Mouse (Mus musculus): Measurements from ENCODE around the gene Pygl. TPM values are rescaled to one million over a fixed set of nuclear protein-coding genes. Genes with fewer than 3 reads are reported as not detected.
"Not testable (repeated sequence)": the region's sequence is repeated elsewhere in the genome, so short reads cannot be mapped to it uniquely, and the experiment has no call there.

Gene Pygl
- polyA plus RNA-seq, 1 experiment from 2014 or later = 8.9 TPM

DNA sequence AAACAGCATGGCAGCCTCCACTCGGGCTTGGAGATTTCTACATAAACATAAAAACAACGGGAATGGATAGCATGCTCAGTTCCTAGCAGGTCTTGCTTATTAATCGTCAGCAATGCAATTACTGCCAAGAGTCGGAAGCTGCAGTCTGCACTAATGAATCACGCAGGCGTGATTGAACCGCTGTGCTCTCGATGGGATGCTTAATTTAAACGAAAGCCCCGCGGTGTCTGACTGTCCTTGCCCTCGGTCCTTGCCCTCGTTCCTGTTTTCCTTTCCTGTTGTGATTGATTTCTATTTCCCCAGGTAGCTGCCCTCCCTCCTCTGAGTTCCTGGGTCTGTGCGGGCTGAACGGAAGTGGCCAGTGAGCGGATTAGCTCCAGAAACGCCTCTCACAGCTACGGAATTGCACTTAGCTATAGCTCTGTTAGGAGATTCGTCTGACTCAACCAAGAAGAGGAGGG lies 39.0 kb downstream of the Pygl start:
- Histone ChIP-seq H3K4me2 (ENCODE audit: low read length) (peak overlapping the region; percentile 44), H3K27ac (ENCODE audit: low read length) (peak overlapping the region; percentile 9), H3K4me3 (ENCODE audit: low read depth, low read length) (peak overlapping the region; percentile 33), H3K27me3 (ENCODE audit: control insufficient read depth, insufficient read depth, low read depth, low read length) (no peaks in the 10 kb centered on the region), H3K9ac (ENCODE audit: low read depth, low read length) (peak overlapping the region; percentile 32), H3K9me3 (replicated peaks; ENCODE audit: control insufficient read depth, low read length, poor library complexity, severe bottlenecking) (no peaks in the 10 kb centered on the region), H3K4me1 (ENCODE audit: control insufficient read depth, insufficient read depth, low read length) (no peaks in the 10 kb centered on the region), H3K36me3 (ENCODE audit: control insufficient read depth, insufficient read depth, low read length) (no peaks in the 10 kb centered on the region)
- WGBS = 20% methylated on average over 19 of the region's 19 CpGs
- ATAC-seq = peak; percentile 78

DNA sequence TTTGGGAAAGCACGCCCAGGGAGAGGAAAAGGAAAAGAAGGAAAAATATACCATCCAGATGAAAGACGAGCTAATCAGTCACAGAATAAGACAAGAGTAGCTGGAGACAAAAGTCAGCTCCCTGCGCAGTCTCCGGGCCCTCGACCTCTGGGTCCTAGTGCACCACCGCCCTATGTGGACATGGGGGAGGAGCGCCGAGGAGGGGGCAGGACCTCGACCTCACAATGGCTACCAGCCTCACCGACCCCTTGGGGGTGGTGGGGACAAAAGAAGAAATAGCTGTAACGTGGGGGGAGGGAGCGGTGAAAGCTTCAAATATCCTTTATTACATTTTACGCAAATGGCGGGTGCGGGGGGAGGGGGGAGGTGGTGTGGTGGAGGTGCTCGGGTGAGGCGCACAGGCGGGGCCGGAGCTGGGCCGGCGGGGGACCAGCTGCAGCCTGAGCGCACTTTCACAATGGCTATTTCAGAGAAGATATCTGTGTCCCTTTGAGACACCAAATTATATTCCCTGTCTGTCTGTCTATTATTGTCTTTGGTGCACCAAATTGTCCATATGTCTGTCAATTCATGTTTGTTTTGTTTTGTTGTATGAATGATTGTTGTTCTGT lies 47.0 kb downstream of the Pygl start:
- H3K27ac ChIP-seq (ENCODE audit: low read length) = peak overlapping the region; percentile 22; the same call in 1 of the 2 replicates
- no peaks in the 10 kb centered on the region for H3K36me3 ChIP-seq (ENCODE audit: control insufficient read depth, insufficient read depth, low read length)
- H3K4me3 ChIP-seq (ENCODE audit: low read depth, low read length) = peak overlapping the region; percentile 26
- ATAC-seq = peak; percentile 71; the same call in 1 of the 2 replicates
- no peak overlapping the region for H3K9ac ChIP-seq (ENCODE audit: low read depth, low read length)
- H3K4me2 ChIP-seq (ENCODE audit: low read length) = no peak overlapping the region
- H3K27me3 ChIP-seq (ENCODE audit: control insufficient read depth, insufficient read depth, low read depth, low read length) = no peaks in the 10 kb centered on the region
- no peaks in the 10 kb centered on the region for H3K9me3 ChIP-seq (replicated peaks; ENCODE audit: control insufficient read depth, low read length, poor library complexity, severe bottlenecking)
- H3K4me1 ChIP-seq (ENCODE audit: control insufficient read depth, insufficient read depth, low read length) = no peaks in the 10 kb centered on the region
- 77% methylated on average over 22 of the region's 22 CpGs for WGBS

DNA sequence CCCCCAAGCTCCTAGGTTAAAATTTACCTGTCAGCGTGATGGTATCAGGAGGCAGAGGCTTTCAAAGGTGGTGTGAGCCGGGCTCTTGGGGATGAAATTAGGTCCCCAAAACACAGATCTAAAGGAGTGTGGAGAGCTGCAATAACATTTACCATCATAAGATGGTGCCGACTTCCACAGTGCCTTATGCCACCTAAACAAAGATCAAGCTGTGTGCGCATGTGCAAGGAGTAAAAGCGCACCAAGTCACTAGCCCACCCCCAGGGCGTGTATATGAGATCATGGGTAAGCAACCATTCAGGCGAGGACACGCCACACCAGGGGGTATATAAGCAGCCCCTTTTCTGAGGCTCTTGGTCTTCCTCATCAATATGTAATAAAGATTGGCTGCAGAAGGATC lies 47.8 kb downstream of the Pygl start:
- H3K9me3 ChIP-seq (replicated peaks; ENCODE audit: control insufficient read depth, low read length, poor library complexity, severe bottlenecking); H3K4me2 ChIP-seq (ENCODE audit: low read length); H3K4me1 ChIP-seq (ENCODE audit: control insufficient read depth, insufficient read depth, low read length); ATAC-seq; H3K9ac ChIP-seq (ENCODE audit: low read depth, low read length); H3K27me3 ChIP-seq (ENCODE audit: control insufficient read depth, insufficient read depth, low read depth, low read length); H3K36me3 ChIP-seq (ENCODE audit: control insufficient read depth, insufficient read depth, low read length): not testable (repeated sequence)
- peak overlapping the region; percentile 26 for H3K4me3 ChIP-seq (ENCODE audit: low read depth, low read length)
- 0 out of 2 replicates have a peak overlapping the region, but pooled peaks have one; percentile 22 for H3K27ac ChIP-seq (ENCODE audit: low read length)
- 88% methylated on average over 8 of the region's 8 CpGs for WGBS

DNA sequence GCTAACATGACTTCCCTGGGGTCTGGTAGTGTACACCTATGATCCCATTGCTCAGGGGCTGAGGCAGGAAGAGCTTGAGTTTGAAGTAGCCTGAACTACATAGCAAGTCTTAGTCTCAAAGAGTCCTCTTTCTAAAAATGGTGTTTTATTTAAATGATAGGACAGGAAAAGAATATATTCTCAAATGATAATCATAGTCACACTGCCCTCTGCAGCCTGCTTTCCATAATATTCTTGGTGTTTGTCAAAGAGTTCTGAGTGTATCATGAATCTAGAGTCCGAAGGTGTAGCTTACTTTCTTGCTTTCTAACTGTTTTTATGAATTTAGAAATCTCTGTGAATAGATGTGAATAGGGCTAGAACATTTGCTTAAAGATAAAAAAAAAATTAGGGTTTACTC lies 61.3 kb downstream of the Pygl start:
- Histone ChIP-seq H3K4me3 (ENCODE audit: low read depth, low read length) (no peak overlapping the region), H3K4me2 (ENCODE audit: low read length) (no peak overlapping the region), H3K27ac (ENCODE audit: low read length) (no peak overlapping the region), H3K36me3 (ENCODE audit: control insufficient read depth, insufficient read depth, low read length) (no peaks in the 10 kb centered on the region), H3K9me3 (replicated peaks; ENCODE audit: control insufficient read depth, low read length, poor library complexity, severe bottlenecking) (no peaks in the 10 kb centered on the region), H3K27me3 (ENCODE audit: control insufficient read depth, insufficient read depth, low read depth, low read length) (no peaks in the 10 kb centered on the region), H3K4me1 (ENCODE audit: control insufficient read depth, insufficient read depth, low read length) (no peaks in the 10 kb centered on the region), H3K9ac (ENCODE audit: low read depth, low read length) (no peak overlapping the region)
- ATAC-seq = no peak
- WGBS = 96% methylated on average over 1 of the region's 1 CpGs

DNA sequence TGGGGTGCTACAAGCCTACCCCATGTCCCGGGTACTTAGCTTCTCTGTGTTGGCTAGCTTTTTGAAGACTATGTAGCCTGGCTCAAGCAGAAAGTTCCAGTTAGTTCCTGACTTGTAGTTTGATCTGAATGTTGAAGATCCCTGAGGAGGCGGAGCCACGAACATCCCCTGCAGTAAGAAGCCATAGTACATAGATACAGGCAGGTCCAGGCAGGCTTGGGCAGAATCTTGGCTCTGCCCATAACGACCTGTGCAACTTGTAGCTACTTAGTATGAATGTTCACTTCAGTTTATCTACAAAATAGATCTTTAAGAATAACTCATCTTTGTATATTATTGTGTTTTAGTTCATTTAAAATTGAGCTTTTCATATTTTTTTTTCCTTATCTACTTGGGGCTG lies 63.3 kb downstream of the Pygl start:
- H3K27me3 ChIP-seq (ENCODE audit: control insufficient read depth, insufficient read depth, low read depth, low read length) = no peaks in the 10 kb centered on the region
- H3K36me3 ChIP-seq (ENCODE audit: control insufficient read depth, insufficient read depth, low read length) = no peaks in the 10 kb centered on the region
- no peaks in the 10 kb centered on the region for H3K4me1 ChIP-seq (ENCODE audit: control insufficient read depth, insufficient read depth, low read length)
- H3K27ac ChIP-seq (ENCODE audit: low read length) = no peak overlapping the region
- no peak overlapping the region for H3K9ac ChIP-seq (ENCODE audit: low read depth, low read length)
- no peaks in the 10 kb centered on the region for H3K9me3 ChIP-seq (replicated peaks; ENCODE audit: control insufficient read depth, low read length, poor library complexity, severe bottlenecking)
- ATAC-seq = no peak
- 83% methylated on average over 4 of the region's 4 CpGs for WGBS
- H3K4me3 ChIP-seq (ENCODE audit: low read depth, low read length) = no peak overlapping the region
- H3K4me2 ChIP-seq (ENCODE audit: low read length) = no peak overlapping the region

DNA sequence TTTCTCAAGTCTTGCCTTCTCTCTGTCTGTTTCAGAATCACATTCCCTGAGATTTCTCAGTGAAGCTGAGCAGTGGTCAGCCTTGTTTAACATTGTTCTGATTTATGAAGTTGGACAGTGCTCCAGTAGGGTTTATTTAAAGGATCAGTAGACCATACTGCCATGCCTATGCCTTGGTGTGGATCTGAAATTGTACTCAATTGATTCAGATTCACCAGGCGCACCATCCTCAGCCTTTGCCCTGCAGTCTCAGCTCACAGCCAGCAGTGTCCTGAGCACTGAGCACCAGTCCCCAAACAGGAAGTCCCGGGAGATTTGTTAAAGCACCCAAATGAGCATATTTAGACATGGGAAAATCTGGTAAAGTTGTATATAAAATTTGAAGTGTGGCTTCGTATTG lies 66.5 kb downstream of the Pygl start:
- Histone ChIP-seq H3K36me3 (ENCODE audit: control insufficient read depth, insufficient read depth, low read length) (no peaks in the 10 kb centered on the region), H3K4me1 (ENCODE audit: control insufficient read depth, insufficient read depth, low read length) (no peaks in the 10 kb centered on the region), H3K27me3 (ENCODE audit: control insufficient read depth, insufficient read depth, low read depth, low read length) (no peaks in the 10 kb centered on the region), H3K9me3 (replicated peaks; ENCODE audit: control insufficient read depth, low read length, poor library complexity, severe bottlenecking) (no peaks in the 10 kb centered on the region), H3K4me3 (ENCODE audit: low read depth, low read length) (no peak overlapping the region), H3K9ac (ENCODE audit: low read depth, low read length) (no peak overlapping the region), H3K27ac (ENCODE audit: low read length) (no peak overlapping the region), H3K4me2 (ENCODE audit: low read length) (no peak overlapping the region)
- WGBS = 89% methylated on average over 3 of the region's 3 CpGs
- ATAC-seq = no peak

DNA sequence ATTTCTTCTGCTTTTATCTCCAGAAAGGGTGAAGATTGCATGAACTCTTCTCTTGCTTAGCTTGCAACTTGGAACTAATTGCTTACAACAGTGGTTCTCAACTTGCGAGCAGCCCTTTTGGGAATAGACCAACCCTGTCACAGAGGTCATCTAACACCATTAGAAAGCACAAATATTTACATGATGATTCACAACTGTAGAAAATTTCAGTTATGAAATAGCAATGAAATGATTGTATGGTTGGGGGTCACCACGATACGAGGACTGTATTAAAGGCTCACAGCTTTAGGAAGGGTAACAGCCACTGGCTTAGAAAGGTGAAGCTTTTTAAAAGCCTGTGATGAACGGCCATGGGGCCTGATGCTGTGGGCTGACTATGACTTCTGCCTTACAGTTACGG lies 70.2 kb downstream of the Pygl start:
- H3K4me1 ChIP-seq (ENCODE audit: control insufficient read depth, insufficient read depth, low read length) = no peaks in the 10 kb centered on the region; the same call in 1 of the 2 replicates
- H3K27me3 ChIP-seq (ENCODE audit: control insufficient read depth, insufficient read depth, low read depth, low read length) = no peaks in the 10 kb centered on the region
- ATAC-seq = no peak
- no peak overlapping the region for H3K4me2 ChIP-seq (ENCODE audit: low read length)
- no peaks in the 10 kb centered on the region for H3K36me3 ChIP-seq (ENCODE audit: control insufficient read depth, insufficient read depth, low read length)
- H3K27ac ChIP-seq (ENCODE audit: low read length) = no peak overlapping the region
- no peaks in the 10 kb centered on the region for H3K9me3 ChIP-seq (replicated peaks; ENCODE audit: control insufficient read depth, low read length, poor library complexity, severe bottlenecking)
- no peak overlapping the region for H3K4me3 ChIP-seq (ENCODE audit: low read depth, low read length)
- WGBS = 87% methylated on average over 5 of the region's 5 CpGs
- no peak overlapping the region for H3K9ac ChIP-seq (ENCODE audit: low read depth, low read length)

DNA sequence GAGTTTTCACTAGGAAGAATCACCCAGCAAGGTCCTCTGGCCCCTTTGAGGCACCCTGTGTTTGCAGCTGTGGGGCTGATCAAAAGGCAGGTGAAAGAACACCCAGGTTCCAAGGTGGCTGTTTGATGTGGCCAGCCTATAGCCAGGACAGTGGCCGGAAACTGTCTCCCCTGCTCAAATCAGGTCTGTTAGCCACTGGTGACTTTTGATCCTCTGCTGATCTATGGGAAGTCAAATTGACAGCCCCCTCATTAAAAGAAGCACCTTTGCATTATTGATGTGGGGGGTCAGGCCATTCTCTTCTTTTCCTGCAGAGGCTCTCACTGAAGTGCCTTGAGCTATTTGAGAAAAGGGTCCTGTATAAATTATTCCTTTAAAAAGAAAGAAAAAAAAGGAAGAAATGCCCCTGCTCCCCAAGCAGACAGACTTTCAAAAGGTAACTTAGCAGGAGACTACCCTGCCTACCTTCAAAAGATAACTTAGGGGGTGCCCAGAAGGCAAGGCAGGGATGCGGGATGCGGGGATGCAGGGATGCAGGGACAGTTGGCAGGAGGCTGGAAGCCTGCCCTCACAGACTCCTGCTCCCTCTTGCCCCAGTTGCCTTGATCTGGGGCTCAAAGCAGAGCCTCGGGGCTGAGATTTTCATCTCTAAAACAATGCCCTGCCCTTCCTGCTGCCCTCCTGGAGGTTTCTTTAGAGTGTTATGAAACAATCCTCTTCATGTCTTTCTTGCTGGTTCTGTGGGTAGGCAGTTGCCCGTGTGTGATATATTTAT lies 73.8 kb downstream of the Pygl start:
- no peak overlapping the region for H3K4me3 ChIP-seq (ENCODE audit: low read depth, low read length)
- H3K9ac ChIP-seq (ENCODE audit: low read depth, low read length) = no peak overlapping the region
- H3K36me3 ChIP-seq (ENCODE audit: control insufficient read depth, insufficient read depth, low read length) = no peaks in the 10 kb centered on the region
- ATAC-seq = peak; percentile 59; the same call in 1 of the 2 replicates
- peaks cover 6% of the 10 kb centered on the region for H3K4me1 ChIP-seq (ENCODE audit: control insufficient read depth, insufficient read depth, low read length)
- no peaks in the 10 kb centered on the region for H3K9me3 ChIP-seq (replicated peaks; ENCODE audit: control insufficient read depth, low read length, poor library complexity, severe bottlenecking)
- H3K27me3 ChIP-seq (ENCODE audit: control insufficient read depth, insufficient read depth, low read depth, low read length) = no peaks in the 10 kb centered on the region
- H3K27ac ChIP-seq (ENCODE audit: low read length) = peak overlapping the region; percentile 50; the same call in 1 of the 2 replicates
- WGBS = 27% methylated on average over 5 of the region's 5 CpGs
- no peak overlapping the region for H3K4me2 ChIP-seq (ENCODE audit: low read length)

DNA sequence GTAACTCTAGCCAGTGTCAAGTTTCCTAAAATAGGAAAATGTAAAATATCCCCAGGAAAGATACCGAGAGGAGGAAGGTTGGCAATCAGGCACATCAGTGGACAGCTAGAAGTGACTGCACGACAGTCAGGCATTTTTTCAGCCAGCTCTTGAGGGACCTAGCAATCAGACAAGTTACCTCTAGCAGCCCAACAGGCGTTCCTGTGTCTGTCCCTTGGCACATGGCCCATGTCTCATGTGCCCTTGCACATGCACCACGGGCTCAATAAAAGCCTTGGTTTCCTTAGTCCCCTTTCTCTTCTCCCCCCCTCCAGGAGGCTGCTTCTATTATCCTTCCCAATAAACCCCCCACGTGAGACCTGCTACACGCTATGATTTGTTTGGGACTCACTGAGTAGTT lies 75.1 kb downstream of the Pygl start:
- Histone ChIP-seq H3K9ac (ENCODE audit: low read depth, low read length) (no peak overlapping the region), H3K4me1 (ENCODE audit: control insufficient read depth, insufficient read depth, low read length) (peaks cover 6% of the 10 kb centered on the region), H3K9me3 (replicated peaks; ENCODE audit: control insufficient read depth, low read length, poor library complexity, severe bottlenecking) (no peaks in the 10 kb centered on the region), H3K27ac (ENCODE audit: low read length) (no peak overlapping the region), H3K27me3 (ENCODE audit: control insufficient read depth, insufficient read depth, low read depth, low read length) (no peaks in the 10 kb centered on the region), H3K36me3 (ENCODE audit: control insufficient read depth, insufficient read depth, low read length) (no peaks in the 10 kb centered on the region), H3K4me2 (ENCODE audit: low read length) (no peak overlapping the region), H3K4me3 (ENCODE audit: low read depth, low read length) (no peak overlapping the region)
- 57% methylated on average over 6 of the region's 6 CpGs for WGBS
- no peak for ATAC-seq
